Mouse (Mus musculus) layer of hippocampus, postnatal 10 days (tissue): ENCODE measurements around the gene Bcan. TPM values are rescaled to one million over a fixed set of nuclear protein-coding genes. Genes with fewer than 3 reads are reported as not detected.

ENCODE experiments used
- DNase-seq, 2 experiments: peaks; one replicate each; pipeline ENCODE4 v3.0.0; 2021; ENCODE audit warnings: low spot score in 2 of 2
- total RNA-seq, 2 experiments: library from RNA; stranded (reverse); gene quantifications; 2 replicates each; pipeline ENCODE4 v1.2.3; 2021

Bcan gene
- total RNA-seq, 2 experiments from 2014 or later = 350 to 399 TPM

- no peak for DNase-seq
Measured at GRCm38 (mm10) chr3:87947056-87947810, 52.8 kb downstream of the Bcan start.

- DNase-seq = no peak
Measured at GRCm38 (mm10) chr3:87946541-87946860, 53.5 kb downstream of the Bcan start.

GRCm38 (mm10) chr3:87945781-87946540, 54.1 kb downstream of the Bcan start:
- no peak for DNase-seq

DNA sequence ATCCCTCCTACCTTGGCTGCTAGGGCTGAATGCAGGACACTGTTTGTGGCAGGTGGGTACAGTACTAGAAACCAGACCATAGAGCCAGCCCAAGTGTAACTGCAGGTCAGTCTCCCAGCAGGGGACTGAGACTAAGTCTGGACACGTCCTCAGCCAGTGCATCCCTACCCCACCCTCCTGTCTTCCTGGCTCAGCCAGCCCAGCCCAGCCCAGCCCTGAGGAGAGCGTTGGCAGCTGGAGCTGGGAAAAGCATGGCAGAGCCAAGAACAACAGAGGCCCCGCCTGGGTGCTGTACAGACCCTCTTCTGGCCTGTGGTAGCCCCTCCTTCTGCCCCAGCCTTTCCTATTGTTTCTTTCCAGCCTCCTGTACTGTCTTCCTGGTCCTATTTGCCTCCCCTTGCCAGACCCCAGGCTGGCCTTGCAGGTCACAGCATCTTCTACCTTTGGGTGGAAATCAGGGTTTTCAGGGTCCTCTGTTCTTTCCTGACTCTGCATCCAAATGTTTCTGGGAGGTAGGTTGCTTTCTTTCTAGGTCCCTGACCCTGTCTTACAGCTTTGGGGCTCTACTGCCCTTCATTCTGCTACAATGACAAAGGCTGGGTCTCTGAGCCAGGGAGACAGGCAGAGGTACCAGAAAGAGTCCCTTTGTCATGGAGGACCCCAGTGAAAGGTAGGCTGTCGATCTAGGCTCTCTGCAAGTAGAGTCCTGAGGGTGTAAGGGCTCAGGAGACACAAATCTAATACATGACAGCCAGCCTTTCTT, 55.0 kb downstream of the Bcan start:
- DNase-seq = no peak

GRCm38 (mm10) chr3:87943586-87943985, 56.4 kb downstream of the Bcan start:
- no peak for DNase-seq

DNA sequence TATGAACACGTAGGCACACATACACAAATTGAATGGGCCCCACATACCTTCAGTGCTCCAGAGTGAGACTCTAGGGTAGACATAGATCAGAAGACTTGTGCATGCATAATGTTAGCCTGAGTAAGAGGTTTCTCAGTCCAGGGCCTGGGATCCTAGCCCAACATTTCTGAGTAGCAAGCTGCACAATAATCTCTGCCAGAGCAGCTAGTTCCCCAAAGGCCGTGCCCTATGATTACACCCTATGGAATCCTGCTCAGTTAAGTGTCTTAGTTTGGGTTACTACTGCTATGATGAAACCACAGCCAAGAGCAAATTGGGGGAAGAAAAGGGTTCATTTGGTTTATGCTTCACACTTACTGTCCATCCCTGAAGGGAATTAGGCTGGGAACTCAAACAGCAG, 57.6 kb downstream of the Bcan start:
- no peak for DNase-seq

- DNase-seq = no peak
Measured at GRCm38 (mm10) chr3:87940611-87941010, 59.4 kb downstream of the Bcan start.

Other genes starting within 250 kb of the Bcan start
- under 1 TPM; 0.41 to 0.42 TPM for gene Ntrk1, start 205.1 kb downstream of the Bcan start, total RNA-seq
- under 1 TPM; 0.29 to 0.30 TPM for gene Insrr, start 203.3 kb downstream of the Bcan start, total RNA-seq
- gene Pear1, start 175.9 kb downstream of the Bcan start, total RNA-seq = 1 to 10 TPM; 9.9 TPM
- gene Sh2d2a, start 153.5 kb downstream of the Bcan start, total RNA-seq = not detected
- 10 to 100 TPM; 62.3 to 66.4 TPM for gene Prcc, start 114.6 kb downstream of the Bcan start, total RNA-seq
- 100 to 1,000 TPM; 121 to 125 TPM for gene Hdgf, start 93.9 kb downstream of the Bcan start, total RNA-seq
- gene Mrpl24, start 80.7 kb downstream of the Bcan start, total RNA-seq = 10 to 100 TPM; 49.4 to 55.6 TPM
- 10 to 100 TPM; 17.1 to 19.0 TPM for gene Isg20l2, start 69.9 kb downstream of the Bcan start, total RNA-seq
- gene Rrnad1, start 69.5 kb downstream of the Bcan start, total RNA-seq = 10 to 100 TPM; 18.1 to 26.4 TPM
- 1 to 10 TPM; 2.0 to 6.4 TPM for gene Crabp2, start 51.6 kb downstream of the Bcan start, total RNA-seq
- gene Nes, start 29.2 kb downstream of the Bcan start, total RNA-seq = 10 to 100 TPM; 14.7 to 18.5 TPM
- 1 to 10 TPM in 1 of 2 experiments, under 1 TPM in 1; 0.42 to 1.0 TPM for gene Hapln2, start 27.4 kb upstream of the Bcan start, total RNA-seq
- gene Gpatch4, start 42.9 kb upstream of the Bcan start, total RNA-seq = 10 to 100 TPM; 20.9 to 27.1 TPM
- gene Naxe, start 58.3 kb upstream of the Bcan start, total RNA-seq = 10 to 100 TPM; 68.4 to 70.1 TPM
- not detected for gene Ttc24, start 78.1 kb upstream of the Bcan start, total RNA-seq
- 1 to 10 TPM; 2.1 to 2.3 TPM for gene Iqgap3, start 81.7 kb upstream of the Bcan start, total RNA-seq
- 100 to 1,000 TPM; 125 to 126 TPM for gene Mef2d, start 142.1 kb upstream of the Bcan start, total RNA-seq